Mouse (Mus musculus) olfactory bulb, adult 2 months (tissue): ENCODE data around the gene Akap9.

Experiments
- CTCF ChIP-seq: fragments of 200-500 bp; IDR thresholded peaks from 2 replicates; pipeline ENCODE4 v1.5.1; 2012; ENCODE audit warnings: low read depth, mild to moderate bottlenecking, low read length, moderate library complexity; ENCODE audit not compliant: insufficient read depth
- POLR2A ChIP-seq: fragments of 200-500 bp; IDR thresholded peaks from 2 replicates; pipeline ENCODE4 v1.6.1; 2012; ENCODE audit warnings: mild to moderate bottlenecking, low read depth, low read length, moderate library complexity; ENCODE audit not compliant: insufficient read depth

DNA sequence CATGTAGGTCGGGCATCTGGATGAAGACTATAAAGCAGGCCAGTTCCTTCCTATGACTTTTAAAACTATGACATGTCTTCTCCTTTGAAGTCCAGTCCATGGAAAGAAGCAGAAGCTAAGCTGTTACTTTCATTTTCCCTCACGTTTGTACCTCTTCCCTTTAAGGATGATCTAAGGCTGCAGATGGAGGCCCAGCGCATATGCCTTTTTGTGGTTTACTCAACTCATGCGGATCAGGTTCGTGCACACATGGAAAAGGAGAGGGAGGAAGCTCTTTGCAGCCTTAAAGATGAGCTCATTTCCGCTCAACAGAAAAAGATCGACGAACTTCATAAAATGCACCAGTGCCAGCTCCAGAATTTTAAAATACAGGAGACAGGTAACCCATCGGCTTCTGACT is 40.6 kb downstream of the Akap9 start:
- TF ChIP-seq CTCF (no peak), POLR2A (no peak)
